Mouse (Mus musculus) C2C12 (cell line): ENCODE data around the gene Pnpla5. TPM values are rescaled to one million over a fixed set of nuclear protein-coding genes. Genes with fewer than 3 reads are reported as not detected.

Experiments used
- H3K27me3 ChIP-seq: one replicate; pipeline ENCODE4 v1.6.1; 2011; ENCODE audit not compliant: control insufficient read depth, insufficient read depth, insufficient read length
- H3K36me3 ChIP-seq: one replicate; pipeline ENCODE4 v1.6.1; 2011; ENCODE audit not compliant: control insufficient read depth, insufficient read depth
- H3K4me3 ChIP-seq: one replicate; pipeline ENCODE4 v1.5.1; 2011; ENCODE audit warnings: mild to moderate bottlenecking, control low read depth; ENCODE audit not compliant: poor library complexity, insufficient read depth, severe bottlenecking
- H3K79me2 ChIP-seq: one replicate; pipeline ENCODE4 v1.6.1; 2011; ENCODE audit not compliant: control insufficient read depth, insufficient read depth
- H3K79me3 ChIP-seq: one replicate; pipeline ENCODE4 v1.6.1; 2011; ENCODE audit warnings: low read depth, control low read depth
- H3ac ChIP-seq: one replicate; pipeline ENCODE3; 2011; ENCODE audit warnings: low read depth; ENCODE audit not compliant: control insufficient read depth, insufficient read length
- CEBPB ChIP-seq: IDR thresholded peaks from one replicate; pipeline ENCODE4 v1.6.1; 2011; ENCODE audit warnings: low read depth, mild to moderate bottlenecking, control low read depth, moderate library complexity
- CTCF ChIP-seq: IDR thresholded peaks from one replicate; pipeline ENCODE4 v1.5.1; 2011; ENCODE audit not compliant: control insufficient read depth, insufficient read depth, insufficient read length
- FOSL1 ChIP-seq: IDR thresholded peaks from one replicate; pipeline ENCODE4 v1.8.0; 2011; ENCODE audit warnings: mild to moderate bottlenecking, low read length; ENCODE audit not compliant: poor library complexity, insufficient read depth, severe bottlenecking
- MAX ChIP-seq: IDR thresholded peaks from one replicate; pipeline ENCODE4 v1.6.1; 2011; ENCODE audit warnings: mild to moderate bottlenecking, control low read depth
- MYOD1 ChIP-seq: IDR thresholded peaks from one replicate; pipeline ENCODE4 v1.6.1; 2011; ENCODE audit warnings: low read depth; ENCODE audit not compliant: control insufficient read depth, insufficient read length
- MYOG ChIP-seq: IDR thresholded peaks from one replicate; pipeline ENCODE4 v1.6.1; 2011; ENCODE audit not compliant: control insufficient read depth, insufficient read length; ENCODE audit errors: extremely low read depth
- USF1 ChIP-seq: IDR thresholded peaks from one replicate; pipeline ENCODE4 v1.6.1; 2011; ENCODE audit warnings: low read depth, mild to moderate bottlenecking, control low read depth, moderate library complexity
- polyA plus RNA-seq: library from polyadenylated mRNA; unstranded; fragments of >200 nt; fragmentation: generic; extraction: Trizol; gene quantifications from one replicate; pipeline ENCODE4 v1.2.1, GENCODE M21; 2012; ENCODE audit warnings: missing spikeins

Pnpla5 gene
- polyA plus RNA-seq, 1 experiment = not detected

DNA sequence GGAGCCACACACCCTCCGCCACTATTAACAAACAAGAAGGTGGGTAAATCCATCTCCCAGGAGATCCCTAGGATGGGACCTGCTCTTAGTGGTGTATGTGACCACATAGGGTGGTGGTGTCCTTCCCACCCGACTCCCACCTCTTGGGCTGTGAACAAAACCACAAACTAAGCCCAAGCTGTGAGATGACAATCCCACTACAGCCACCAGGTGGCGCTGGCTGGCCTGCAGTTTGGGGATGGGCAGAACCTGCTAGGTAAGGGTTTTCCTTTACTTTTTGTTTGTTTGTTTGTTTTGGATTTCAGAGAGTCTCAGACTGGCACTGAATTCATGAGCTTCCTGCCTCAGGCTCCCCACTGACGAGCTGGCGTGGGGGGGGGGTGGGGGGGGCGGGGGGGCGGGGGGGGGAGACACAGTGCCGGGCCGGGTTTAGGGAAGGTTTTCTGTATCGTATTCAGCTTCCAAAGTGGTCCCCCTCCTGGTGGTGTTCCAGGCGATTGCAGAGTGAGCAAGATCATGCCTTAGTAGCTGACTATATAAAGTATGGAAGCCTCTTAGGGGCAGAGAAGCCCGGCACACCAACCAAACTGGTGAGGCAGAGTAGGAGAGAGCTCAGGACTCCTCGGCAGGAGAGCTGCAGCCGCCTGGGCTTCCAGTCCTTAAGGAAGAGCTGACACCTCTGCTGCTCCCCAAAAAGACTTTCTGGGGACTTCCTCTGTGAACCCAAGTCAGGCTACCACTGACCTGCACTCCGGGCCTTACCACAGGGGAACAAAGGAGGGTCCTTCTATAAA is 48.9 kb downstream of the Pnpla5 start:
- no peaks in the 10 kb centered on the region for H3K36me3 ChIP-seq
- H3K79me3 ChIP-seq = no peaks in the 10 kb centered on the region
- no peaks in the 10 kb centered on the region for H3K79me2 ChIP-seq
- peaks cover 72% of the 10 kb centered on the region for H3K27me3 ChIP-seq
- H3ac ChIP-seq = no peak overlapping the region
- no peak overlapping the region for H3K4me3 ChIP-seq
- TF ChIP-seq MYOG (no peak), FOSL1 (no peak), USF1 (no peak), MAX (no peak), CTCF (peak; percentile 87)

DNA sequence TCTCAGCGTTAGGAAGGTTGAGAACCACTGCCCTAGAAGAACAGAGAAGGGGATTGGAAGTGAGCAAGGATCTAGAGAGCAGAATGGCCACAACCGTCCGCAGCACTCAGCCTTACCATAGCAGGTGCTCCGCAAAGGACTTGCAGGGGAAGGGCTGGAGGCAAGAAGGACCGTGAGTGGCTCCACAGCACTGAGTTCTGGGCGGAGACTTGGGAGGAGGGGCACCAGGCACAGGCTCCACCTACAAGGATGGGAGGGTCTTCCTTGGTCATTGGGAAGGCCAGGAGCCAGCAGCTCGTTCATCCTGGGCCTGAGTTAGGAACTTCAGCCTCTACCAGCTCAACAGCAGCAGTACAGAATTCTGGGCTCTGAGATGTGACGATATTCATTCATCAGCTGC is 49.9 kb downstream of the Pnpla5 start:
- Histone ChIP-seq H3K36me3 (no peaks in the 10 kb centered on the region), H3ac (no peak overlapping the region), H3K4me3 (no peak overlapping the region), H3K79me2 (no peaks in the 10 kb centered on the region), H3K79me3 (no peaks in the 10 kb centered on the region), H3K27me3 (peaks cover 77% of the 10 kb centered on the region)
- TF ChIP-seq FOSL1 (no peak), CEBPB (no peak), MAX (no peak), USF1 (no peak), MYOD1 (no peak), MYOG (no peak), CTCF (no peak)

DNA sequence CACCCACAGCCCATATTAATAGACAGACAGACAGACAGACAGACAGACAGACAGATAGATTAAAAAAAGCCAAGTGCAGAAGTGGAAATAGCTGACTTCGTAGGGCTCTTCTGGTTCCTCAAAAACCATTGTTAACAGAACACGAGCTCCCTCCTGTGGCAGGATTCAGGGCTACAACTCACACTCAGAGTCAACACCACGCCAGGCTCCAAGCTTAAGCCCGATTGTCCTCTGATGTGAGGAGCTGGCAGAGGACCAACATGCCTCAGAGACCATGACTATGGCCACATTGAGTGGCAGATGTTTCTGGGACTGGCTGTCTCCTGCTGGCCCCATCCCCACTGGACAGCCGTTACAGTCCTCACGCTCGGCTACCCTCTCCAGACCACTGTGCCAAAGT is 50.7 kb downstream of the Pnpla5 start:
- Histone ChIP-seq H3K4me3 (no peak overlapping the region), H3K27me3 (peaks cover 73% of the 10 kb centered on the region), H3K36me3 (no peaks in the 10 kb centered on the region), H3ac (no peak overlapping the region), H3K79me3 (no peaks in the 10 kb centered on the region), H3K79me2 (no peaks in the 10 kb centered on the region)
- TF ChIP-seq MAX (no peak), MYOG (no peak), FOSL1 (no peak), CEBPB (no peak), USF1 (no peak), CTCF (peak; percentile 18), MYOD1 (no peak)

DNA sequence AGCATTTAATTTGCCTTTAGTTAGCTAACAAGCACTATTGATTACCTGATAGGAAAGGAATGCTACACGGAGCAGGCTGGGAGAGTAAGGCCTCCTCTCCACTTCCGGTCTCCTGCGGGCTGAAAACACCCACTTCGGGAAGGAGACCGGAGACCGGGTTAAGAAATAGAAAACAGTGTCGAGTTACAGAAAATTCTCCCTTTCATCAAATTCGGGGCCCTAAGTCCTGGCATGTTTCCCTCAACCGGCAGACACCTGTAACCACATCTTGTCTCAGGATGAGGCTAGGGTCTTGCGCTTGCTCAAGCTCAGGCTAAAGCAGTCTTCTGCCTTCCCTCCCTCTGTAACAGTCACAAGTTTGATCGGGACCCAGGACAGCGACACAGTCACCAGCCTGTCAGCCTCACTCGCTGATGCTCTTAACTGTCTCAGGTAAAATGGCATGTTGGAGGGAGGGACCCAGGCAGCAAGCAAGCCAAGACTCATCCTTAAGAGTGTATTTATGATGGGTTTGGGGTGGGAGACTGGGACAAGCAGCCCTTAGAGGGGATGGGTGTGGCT is 52.8 kb downstream of the Pnpla5 start:
- Histone ChIP-seq H3K4me3 (no peak overlapping the region), H3K79me2 (no peaks in the 10 kb centered on the region), H3ac (no peak overlapping the region), H3K27me3 (peaks cover 53% of the 10 kb centered on the region), H3K36me3 (no peaks in the 10 kb centered on the region), H3K79me3 (no peaks in the 10 kb centered on the region)
- TF ChIP-seq CEBPB = no peak
- no peak for TF ChIP-seq CTCF

DNA sequence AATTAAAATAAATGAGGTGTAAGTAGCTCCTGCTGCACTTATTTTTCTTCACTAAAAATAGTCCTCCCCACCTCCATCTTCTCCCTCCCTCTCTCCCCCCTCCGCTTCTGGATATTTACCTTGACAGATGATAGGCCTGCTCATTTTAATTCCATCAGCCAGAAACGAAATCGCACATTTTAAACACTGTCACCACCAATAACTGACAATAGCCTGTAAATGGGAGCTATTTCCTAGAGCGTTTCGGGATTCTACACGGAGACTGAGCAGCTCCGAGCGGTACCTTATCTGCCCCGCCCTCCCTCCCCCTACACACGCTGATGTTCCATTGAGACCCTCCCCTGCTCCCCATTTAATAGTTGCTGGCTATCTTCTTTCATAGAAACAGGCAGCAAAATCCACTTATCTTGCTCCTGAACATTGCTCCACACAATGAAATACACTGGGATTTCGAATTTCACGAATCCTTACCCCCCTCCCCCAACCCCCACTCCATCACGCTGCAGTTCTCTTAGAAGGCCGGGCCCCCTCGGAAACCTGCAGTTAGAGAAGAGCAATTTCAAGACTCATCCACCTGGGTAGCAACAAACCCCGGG is 53.4 kb downstream of the Pnpla5 start:
- no peaks in the 10 kb centered on the region for H3K79me3 ChIP-seq
- TF ChIP-seq FOSL1 (no peak), CTCF (no peak), MYOG (no peak), MAX (no peak), MYOD1 (no peak), CEBPB (no peak), USF1 (no peak)
- H3K4me3 ChIP-seq = no peak overlapping the region
- no peaks in the 10 kb centered on the region for H3K36me3 ChIP-seq
- peaks cover 53% of the 10 kb centered on the region for H3K27me3 ChIP-seq
- H3K79me2 ChIP-seq = no peaks in the 10 kb centered on the region
- no peak overlapping the region for H3ac ChIP-seq

DNA sequence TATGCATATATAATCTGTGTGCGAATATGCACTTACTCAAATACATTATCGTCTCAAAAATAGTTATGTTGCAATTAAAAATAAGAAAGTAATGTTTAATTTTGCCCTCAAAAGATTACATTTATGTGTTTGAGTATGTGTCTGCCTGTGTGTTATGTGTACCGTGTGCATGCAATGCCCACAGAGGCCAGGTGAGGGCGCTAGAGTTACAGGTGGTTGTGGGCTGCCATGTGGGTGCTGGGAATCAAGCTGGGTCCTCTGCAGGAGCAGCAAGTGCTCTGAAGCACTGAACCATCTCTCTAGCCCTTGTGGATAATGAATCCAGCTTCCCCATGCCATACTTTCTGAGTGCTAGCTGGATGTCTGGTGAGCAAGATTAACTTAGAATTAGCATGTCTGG is 57.3 kb downstream of the Pnpla5 start:
- Histone ChIP-seq H3K79me3 (no peaks in the 10 kb centered on the region), H3K4me3 (no peak overlapping the region), H3K79me2 (no peaks in the 10 kb centered on the region), H3K27me3 (peaks cover 35% of the 10 kb centered on the region), H3ac (no peak overlapping the region), H3K36me3 (no peaks in the 10 kb centered on the region)
- TF ChIP-seq CEBPB (no peak), MYOG (no peak), USF1 (no peak), MAX (no peak), FOSL1 (no peak), MYOD1 (no peak), CTCF (no peak)
